In genomic region chr5:76183043-76183749, GRCm38 (mm10) we compare ENCODE assay signal across 8 mouse cellular contexts. TPM values are rescaled to one million over a fixed set of nuclear protein-coding genes. Genes with fewer than 3 reads are reported as not detected.
A peak's percentile ranks its signal among the peaks of the same experiment; 100 is the strongest.
DNase-seq lines count a peak whose midpoint lies in the region; ATAC-seq lines count a peak whose summit lies in the region.

No protein-coding gene starts in this region.

- H3K27me3 ChIP-seq in kidney, embryonic 14.5 days (ENCODE audit: control insufficient read depth, insufficient read depth, low read length) = no peaks in the 10 kb centered on the region
- H3K27me3 ChIP-seq in hindbrain, embryonic 11.5 days (ENCODE audit: control insufficient read depth, insufficient read depth, low read length) = no peaks in the 10 kb centered on the region
- peaks cover 8% of the 10 kb centered on the region for H3K27me3 ChIP-seq in midbrain, embryonic 12.5 days

- H3K9me3 ChIP-seq in kidney, embryonic 14.5 days (ENCODE audit: control insufficient read depth, low read length) = no peaks in the 10 kb centered on the region
- no peaks in the 10 kb centered on the region for H3K9me3 ChIP-seq in hindbrain, embryonic 11.5 days (ENCODE audit: control insufficient read depth, low read length)
- no peaks in the 10 kb centered on the region for H3K9me3 ChIP-seq in midbrain, embryonic 12.5 days

- peak overlapping the region; percentile 69 for H3K4me2 ChIP-seq in kidney, embryonic 14.5 days (replicated peaks; ENCODE audit: low read depth, low read length)
- peak overlapping the region; percentile 84 for H3K4me2 ChIP-seq in hindbrain, embryonic 11.5 days (replicated peaks; ENCODE audit: low read depth, low read length)
- H3K4me2 ChIP-seq in midbrain, embryonic 12.5 days (replicated peaks) = peak overlapping the region; percentile 73

- H3K4me1 ChIP-seq in kidney, embryonic 14.5 days (ENCODE audit: control insufficient read depth, insufficient read depth, low read length) = peaks cover 20% of the 10 kb centered on the region
- H3K4me1 ChIP-seq in hindbrain, embryonic 11.5 days (replicated peaks; ENCODE audit: control insufficient read depth, insufficient read depth, low read length) = 0 out of 2 replicates have a peak, but pooled peaks cover 3% of the 10 kb centered on the region
- H3K4me1 ChIP-seq in midbrain, embryonic 12.5 days = peaks cover 18% of the 10 kb centered on the region

- intact Hi-C loops in left cerebral cortex, postnatal 10 days (cut with DNase I) = loop anchor here (2.0 kb wide), 1 partner anchor 42 kb away; the partner anchor contains the start of gene Srd5a3

- DNase-seq in kidney, postnatal 25 days = no peak
- peak; percentile 24 for DNase-seq in WW6 (ENCODE audit: low read depth, low spot score)
- DNase-seq in hindbrain, embryonic 11.5 days (ENCODE audit: low spot score) = no peak
- no peak for DNase-seq in left cerebral cortex, postnatal 10 days (ENCODE audit: extremely low spot score in 1 of 2, low spot score in 2 of 2)
- DNase-seq in gastrocnemius, postnatal 10 days = no peak
- no peak for DNase-seq in spleen, adult 18-20 months

- peak overlapping the region; percentile 56 for H3K4me3 ChIP-seq in kidney, embryonic 14.5 days (ENCODE audit: low read length)
- peak overlapping the region; percentile 85 for H3K4me3 ChIP-seq in hindbrain, embryonic 11.5 days (ENCODE audit: low read depth, low read length)
- H3K4me3 ChIP-seq in midbrain, embryonic 12.5 days = peak overlapping the region; percentile 93

- ATAC-seq in kidney, embryonic 14.5 days (ENCODE audit: low FRiP score, low TSS enrichment) = no peak
- ATAC-seq in hindbrain, embryonic 11.5 days (ENCODE audit: low FRiP score) = no peak
- no peak for ATAC-seq in midbrain, embryonic 12.5 days (ENCODE audit: low FRiP score, low read depth)

- H3K36me3 ChIP-seq in kidney, embryonic 14.5 days (ENCODE audit: control insufficient read depth, insufficient read depth, low read length) = peaks cover 5% of the 10 kb centered on the region; the same call in 1 of the 2 replicates
- H3K36me3 ChIP-seq in hindbrain, embryonic 11.5 days (ENCODE audit: control insufficient read depth, insufficient read depth, low read length) = no peaks in the 10 kb centered on the region
- no peaks in the 10 kb centered on the region for H3K36me3 ChIP-seq in midbrain, embryonic 12.5 days

- peak overlapping the region; percentile 90; the same call in 1 of the 2 replicates for H3K9ac ChIP-seq in kidney, embryonic 14.5 days (ENCODE audit: low read depth, low read length)
- H3K9ac ChIP-seq in hindbrain, embryonic 11.5 days (ENCODE audit: low read depth, low read length) = peak overlapping the region; percentile 97
- H3K9ac ChIP-seq in midbrain, embryonic 12.5 days (replicated peaks) = peak overlapping the region; percentile 96

- peak overlapping the region; percentile 90; the same call in 1 of the 2 replicates for H3K27ac ChIP-seq in kidney, embryonic 14.5 days (ENCODE audit: low read depth, low read length)
- H3K27ac ChIP-seq in hindbrain, embryonic 11.5 days (ENCODE audit: low read depth, low read length) = no peak overlapping the region
- H3K27ac ChIP-seq in midbrain, embryonic 12.5 days (replicated peaks) = 0 out of 2 replicates have a peak overlapping the region, but pooled peaks have one; percentile 97

- 38% methylated on average over 17 of the region's 17 CpGs for WGBS in kidney, embryonic 14.5 days
- WGBS in hindbrain, embryonic 11.5 days = 46% methylated on average over 17 of the region's 17 CpGs
- WGBS in midbrain, embryonic 12.5 days = 43% methylated on average over 17 of the region's 17 CpGs

RNA-seq across cellular contexts. Expression of gene Tmem165, which starts 0.5 kb away (rescaled TPM):
- polyA plus RNA-seq in kidney, embryonic 14.5 days (2014; fragmentation: Nextera tagmentation; extraction: Ambion mirVana) = 127 and 139 TPM in 2 replicates
- 97.0 and 105 TPM in 2 replicates for polyA plus RNA-seq in hindbrain, embryonic 11.5 days (2014; fragmentation: Nextera tagmentation; extraction: Ambion mirVana)
- polyA plus RNA-seq in midbrain, embryonic 12.5 days (2016; fragmentation: Nextera tagmentation; extraction: Ambion mirVana) = 90.9 and 96.8 TPM in 2 replicates
- 10 to 100 TPM; 44.1 to 46.9 TPM for total RNA-seq in left cerebral cortex, postnatal 10 days (2021)
- total RNA-seq in gastrocnemius, postnatal 10 days (2021) = 10 to 100 TPM; 30.6 to 42.7 TPM

RNA-seq across cellular contexts. Expression of gene Srd5a3, which starts 43.1 kb away (rescaled TPM):
- polyA plus RNA-seq in kidney, embryonic 14.5 days (2014; fragmentation: Nextera tagmentation; extraction: Ambion mirVana) = 26.0 and 35.3 TPM in 2 replicates
- polyA plus RNA-seq in hindbrain, embryonic 11.5 days (2014; fragmentation: Nextera tagmentation; extraction: Ambion mirVana) = 16.1 and 16.7 TPM in 2 replicates
- polyA plus RNA-seq in midbrain, embryonic 12.5 days (2016; fragmentation: Nextera tagmentation; extraction: Ambion mirVana) = 15.4 and 15.8 TPM in 2 replicates
- 10 to 100 TPM; 16.0 to 19.5 TPM for total RNA-seq in left cerebral cortex, postnatal 10 days (2021)
- 10 to 100 TPM in 1 of 2 experiments, 1 to 10 TPM in 1; 9.0 to 11.2 TPM for total RNA-seq in gastrocnemius, postnatal 10 days (2021)
